Mouse (Mus musculus) CH12.LX (cell line): Measurements from ENCODE around the gene Casp7. TPM values are rescaled to one million over a fixed set of nuclear protein-coding genes. Genes with fewer than 3 reads are reported as not detected.

ENCODE experiments used
- DNase-seq: peaks from one replicate; pipeline ENCODE4 v3.0.0-alpha.2; 2013; ENCODE audit errors: extremely low read depth
- H3K27ac ChIP-seq: 2 replicates; pipeline ENCODE4 v1.5.1; 2012; ENCODE audit warnings: low read depth, mild to moderate bottlenecking, control low read depth, moderate library complexity; ENCODE audit not compliant: insufficient read depth
- H3K27me3 ChIP-seq: replicated peaks from 2 replicates; pipeline ENCODE3; 2012; ENCODE audit warnings: inconsistent platforms
- H3K36me3 ChIP-seq, 2 experiments: replicated peaks in 1 of 2; 2 replicates each; pipeline versions ENCODE3 to v1.6.1; 2012; ENCODE audit warnings: inconsistent platforms in 1 of 2, low read length in 1 of 2, mild to moderate bottlenecking in 1 of 2, mixed read lengths in 1 of 2, moderate library complexity in 1 of 2; ENCODE audit not compliant: control insufficient read depth in 1 of 2, insufficient read depth in 1 of 2
- H3K4me1 ChIP-seq, 2 experiments: 2 replicates each; pipeline ENCODE4 v1.6.1; 2012; ENCODE audit warnings: inconsistent platforms in 1 of 2, moderate library complexity in 1 of 2; ENCODE audit not compliant: insufficient read depth in 2 of 2, control insufficient read depth in 1 of 2
- H3K4me2 ChIP-seq: 2 replicates; pipeline ENCODE4 v1.6.1; 2012; ENCODE audit warnings: low read depth, mild to moderate bottlenecking, control low read depth; ENCODE audit not compliant: poor library complexity, insufficient read depth, severe bottlenecking
- H3K4me3 ChIP-seq, 3 experiments: fragments of 150-350 bp in 1 of 3; sonication (generic) in 1 of 3; replicated peaks in 1 of 3; 2 replicates each; pipeline versions ENCODE3 to v1.5.1; 2011 to 2012; ENCODE audit warnings: low read depth in 2 of 3, low read length in 2 of 3, mild to moderate bottlenecking in 2 of 3, moderate library complexity in 2 of 3, control low read depth in 1 of 3, improper control_type of control experiment in 1 of 3, inconsistent platforms in 1 of 3, mixed read lengths in 1 of 3; ENCODE audit not compliant: poor library complexity in 1 of 3
- H3K79me2 ChIP-seq: replicated peaks from 2 replicates; pipeline ENCODE4 v1.6.1; 2012; ENCODE audit warnings: mild to moderate bottlenecking, moderate library complexity; ENCODE audit not compliant: control insufficient read depth, poor library complexity, insufficient read depth, severe bottlenecking; ENCODE audit errors: extremely low read depth
- H3K9ac ChIP-seq: 2 replicates; pipeline ENCODE4 v1.6.1; 2012; ENCODE audit warnings: low read depth, mild to moderate bottlenecking, control low read depth, moderate library complexity; ENCODE audit not compliant: insufficient read depth
- H3K9me3 ChIP-seq: replicated peaks from 2 replicates; pipeline ENCODE3; 2012; ENCODE audit warnings: low read length, inconsistent platforms, mixed read lengths
- BHLHE40 ChIP-seq: IDR thresholded peaks from 2 replicates; pipeline ENCODE4 v1.6.1; 2011; ENCODE audit warnings: mild to moderate bottlenecking, low read depth, low read length, improper control_type of control experiment
- CHD1 ChIP-seq: IDR thresholded peaks from 2 replicates; pipeline ENCODE4 v1.6.1; 2012; ENCODE audit warnings: low read depth, low read length, improper control_type of control experiment, inconsistent platforms
- CHD2 ChIP-seq: IDR thresholded peaks from 2 replicates; pipeline ENCODE4 v1.6.1; 2011; ENCODE audit warnings: low read length, improper control_type of control experiment
- CTCF ChIP-seq, 2 experiments: IDR thresholded peaks in 1 of 2; conservative IDR thresholded peaks in 1 of 2; 2 replicates each; pipeline ENCODE4 v1.5.1; 2011 to 2012; ENCODE audit warnings: low read depth in 2 of 2, low read length in 2 of 2, improper control_type of control experiment in 1 of 2, inconsistent platforms in 1 of 2, mild to moderate bottlenecking in 1 of 2, moderate library complexity in 1 of 2
- E2F4 ChIP-seq: IDR thresholded peaks from 2 replicates; pipeline ENCODE4 v1.6.1; 2011; ENCODE audit warnings: low read depth, low read length, improper control_type of control experiment; ENCODE audit not compliant: insufficient replicate concordance
- ETS1 ChIP-seq: conservative IDR thresholded peaks from 2 replicates; pipeline ENCODE4 v1.6.1; 2012; ENCODE audit warnings: low read depth, mild to moderate bottlenecking, inconsistent platforms, low read length, improper control_type of control experiment, moderate library complexity
- HCFC1 ChIP-seq: IDR thresholded peaks from 2 replicates; pipeline ENCODE4 v1.6.1; 2012; ENCODE audit warnings: low read depth, mild to moderate bottlenecking, inconsistent platforms, low read length, improper control_type of control experiment
- JUN ChIP-seq: IDR thresholded peaks from 2 replicates; pipeline ENCODE4 v1.6.1; 2011; ENCODE audit warnings: low read depth, mild to moderate bottlenecking, low read length, improper control_type of control experiment, moderate library complexity; ENCODE audit not compliant: insufficient read depth
- JUND ChIP-seq: conservative IDR thresholded peaks from 2 replicates; pipeline ENCODE4 v1.6.1; 2011; ENCODE audit warnings: low read depth, low read length, improper control_type of control experiment
- KAT2A ChIP-seq: IDR thresholded peaks from 2 replicates; pipeline ENCODE4 v1.6.1; 2012; ENCODE audit warnings: low read length, improper control_type of control experiment, inconsistent platforms; ENCODE audit not compliant: insufficient replicate concordance
- MAX ChIP-seq: IDR thresholded peaks from 2 replicates; pipeline ENCODE4 v1.6.1; 2011; ENCODE audit warnings: low read length, improper control_type of control experiment
- MAZ ChIP-seq: IDR thresholded peaks from 2 replicates; pipeline ENCODE4 v1.6.1; 2012; ENCODE audit warnings: low read depth, mild to moderate bottlenecking, inconsistent platforms, low read length, improper control_type of control experiment, moderate library complexity
- MEF2A ChIP-seq: IDR thresholded peaks from 2 replicates; pipeline ENCODE4 v1.6.1; 2014; ENCODE audit warnings: low read depth, mild to moderate bottlenecking, inconsistent platforms, low read length, improper control_type of control experiment, borderline replicate concordance
- MXI1 ChIP-seq: IDR thresholded peaks from 2 replicates; pipeline ENCODE4 v1.6.1; 2011; ENCODE audit warnings: mild to moderate bottlenecking, low read depth, low read length, improper control_type of control experiment
- MYC ChIP-seq: IDR thresholded peaks from 2 replicates; pipeline ENCODE4 v1.6.1; 2011; ENCODE audit warnings: low read depth, mild to moderate bottlenecking, improper control_type of control experiment, low read length
- NELFE ChIP-seq: IDR thresholded peaks from 2 replicates; pipeline ENCODE4 v1.6.1; 2011; ENCODE audit warnings: low read depth, low read length, improper control_type of control experiment
- PAX5 ChIP-seq: IDR thresholded peaks from 2 replicates; pipeline ENCODE4 v1.6.1; 2012; ENCODE audit warnings: low read length, inconsistent platforms, mixed read lengths
- POLR2AphosphoS2 ChIP-seq: IDR thresholded peaks from 2 replicates; pipeline ENCODE4 v1.6.1; 2011; ENCODE audit warnings: low read depth, low read length, improper control_type of control experiment
- RAD21 ChIP-seq: IDR thresholded peaks from 2 replicates; pipeline ENCODE4 v1.6.1; 2011; ENCODE audit warnings: low read depth, mild to moderate bottlenecking, low read length, improper control_type of control experiment, moderate library complexity
- SIN3A ChIP-seq: IDR thresholded peaks from 2 replicates; pipeline ENCODE4 v1.6.1; 2012; ENCODE audit warnings: low read length, improper control_type of control experiment, inconsistent platforms
- SMC3 ChIP-seq: IDR thresholded peaks from 2 replicates; pipeline ENCODE4 v1.6.1; 2011; ENCODE audit warnings: low read depth, low read length, improper control_type of control experiment
- TBP ChIP-seq: conservative IDR thresholded peaks from 2 replicates; pipeline ENCODE4 v1.6.1; 2011; ENCODE audit warnings: low read depth, low read length, improper control_type of control experiment
- UBTF ChIP-seq: IDR thresholded peaks from 2 replicates; pipeline ENCODE4 v1.6.1; 2012; ENCODE audit warnings: low read depth, mild to moderate bottlenecking, inconsistent platforms, low read length, improper control_type of control experiment, moderate library complexity
- USF2 ChIP-seq: conservative IDR thresholded peaks from 2 replicates; pipeline ENCODE4 v1.6.1; 2011; ENCODE audit warnings: low read depth, low read length, improper control_type of control experiment
- ZC3H11A ChIP-seq: IDR thresholded peaks from 2 replicates; pipeline ENCODE4 v1.6.1; 2012; ENCODE audit warnings: low read depth, mild to moderate bottlenecking, inconsistent platforms, low read length, improper control_type of control experiment
- ZKSCAN1 ChIP-seq: IDR thresholded peaks from 2 replicates; pipeline ENCODE4 v1.6.1; 2012; ENCODE audit warnings: low read depth, inconsistent platforms, low read length, improper control_type of control experiment, borderline replicate concordance
- ZMIZ1 ChIP-seq: IDR thresholded peaks from 2 replicates; pipeline ENCODE4 v1.6.1; 2012; ENCODE audit warnings: low read depth, mild to moderate bottlenecking, inconsistent platforms, low read length, improper control_type of control experiment
- ZNF384 ChIP-seq: IDR thresholded peaks from 2 replicates; pipeline ENCODE4 v1.6.1; 2012; ENCODE audit warnings: low read depth, low read length, improper control_type of control experiment, inconsistent platforms
- dilution Hi-C: fragments of 300-500 bp; cut with MboI; formaldehyde crosslinking; loops from 2 replicates; pipeline ENCODE4 v1.14.3; 2020; ENCODE audit warnings: low sequenced_read_pairs; ENCODE audit not compliant: extremely low pct_unique_long_range_greater_than_20kb, extremely low pct_ligation_motif_present
- in situ Hi-C: fragments of 300-500 bp; cut with MboI; formaldehyde crosslinking; loops from 3 replicates; pipeline ENCODE4 v1.14.3; 2019; ENCODE audit warnings: low sequenced_read_pairs, low pct_ligation_motif_present, low pct_unique_long_range_greater_than_20kb, mixed read lengths
- polyA plus RNA-seq: library from polyadenylated mRNA; unstranded; fragments of >175 nt; gene quantifications from 2 replicates; pipeline ENCODE4 v1.2.1, GENCODE M21; 2012; ENCODE audit warnings: low read depth; ENCODE audit not compliant: insufficient read length
- total RNA-seq, 2 experiments: library from RNA; depleted of rRNA; stranded (reverse); fragments of 300-350 nt in 1 of 2; fragments of >200 nt in 1 of 2; gene quantifications; 2 replicates each; pipeline ENCODE4 v1.2.3; 2012 to 2014

Casp7 gene
- total and polyA plus RNA-seq, 3 experiments = 6.3 to 11.8 (median 6.8) TPM

- Histone ChIP-seq H3K4me1 (no peaks in the 10 kb centered on the region; a peak in 1 of 4 replicates), H3K36me3 (no peaks in the 10 kb centered on the region), H3K4me2 (no peak overlapping the region), H3K79me2 (no peaks in the 10 kb centered on the region), H3K9ac (no peak overlapping the region), H3K27ac (no peak overlapping the region), H3K4me3 (no peak overlapping the region), H3K9me3 (no peaks in the 10 kb centered on the region), H3K27me3 (no peaks in the 10 kb centered on the region)
- dilution Hi-C loops (no loop called here), in situ Hi-C loops (no loop called here)
- DNase-seq = no peak
- TF ChIP-seq ETS1 (no peak), USF2 (no peak), NELFE (no peak), RAD21 (no peak), CHD2 (no peak), MEF2A (no peak), CHD1 (no peak), CTCF (conservative IDR thresholded peaks at IDR 0.05 in 1 of 2, IDR thresholded peaks at IDR 0.05 in 1 of 2; ENCODE audit: low read depth in 2 of 2, low read length in 2 of 2) (no peak), E2F4 (no peak), UBTF (no peak), SIN3A (no peak), ZMIZ1 (no peak), JUN (no peak), POLR2AphosphoS2 (no peak), MAX (no peak), BHLHE40 (no peak)
These were observed 18.3 kb upstream of the Casp7 start for GRCm38 (mm10) chr19:56378554-56379172.

- H3K36me3 ChIP-seq = no peaks in the 10 kb centered on the region
- dilution Hi-C loops = no loop called here
- in situ Hi-C loops = no loop called here
- TF ChIP-seq MAX (no peak), CHD2 (no peak), SMC3 (no peak), HCFC1 (no peak), MXI1 (no peak), JUND (no peak), ZNF384 (no peak), POLR2AphosphoS2 (no peak), PAX5 (no peak), MYC (no peak), KAT2A (no peak), ZKSCAN1 (no peak), ZC3H11A (no peak), TBP (no peak), E2F4 (no peak), CTCF (conservative IDR thresholded peaks at IDR 0.05 in 1 of 2, IDR thresholded peaks at IDR 0.05 in 1 of 2; ENCODE audit: low read depth in 2 of 2, low read length in 2 of 2) (no peak), BHLHE40 (no peak), MAZ (no peak), SIN3A (no peak), NELFE (no peak)
- TF ChIP-seq, all 38 proteins: peak for 0
- Histone ChIP-seq H3K4me1 (no peaks in the 10 kb centered on the region; a peak in 1 of 4 replicates), H3K79me2 (no peaks in the 10 kb centered on the region), H3K27ac (no peak overlapping the region), H3K4me2 (no peak overlapping the region), H3K4me3 (no peak overlapping the region), H3K27me3 (no peaks in the 10 kb centered on the region), H3K9me3 (no peaks in the 10 kb centered on the region), H3K9ac (no peak overlapping the region)
- no peak for DNase-seq
These were observed 16.6 kb upstream of the Casp7 start for GRCm38 (mm10) chr19:56380341-56380740.
